Mouse (Mus musculus) small intestine, adult 2 months (tissue): ENCODE measurements at regions not wholly inside any gene's neighbourhood (a gene's known extent, or its start where the extent isn't known, plus 50 kb on each side); places are given as distances from the start of the nearest gene placed in this dataset.

Source experiments
- CTCF ChIP-seq: fragments of 200-500 bp; IDR thresholded peaks from 2 replicates; pipeline ENCODE4 v1.5.1; 2012; ENCODE audit warnings: low read depth, mild to moderate bottlenecking, control low read depth, inconsistent platforms, low read length, moderate library complexity, mixed read lengths; ENCODE audit not compliant: insufficient replicate concordance, insufficient read length; ENCODE audit errors: extremely low read depth
- POLR2A ChIP-seq: fragments of 200-500 bp; IDR thresholded peaks from 2 replicates; pipeline ENCODE4 v1.6.1; 2012; ENCODE audit warnings: low read depth, mild to moderate bottlenecking, control low read depth, inconsistent platforms, low read length, moderate library complexity

DNA sequence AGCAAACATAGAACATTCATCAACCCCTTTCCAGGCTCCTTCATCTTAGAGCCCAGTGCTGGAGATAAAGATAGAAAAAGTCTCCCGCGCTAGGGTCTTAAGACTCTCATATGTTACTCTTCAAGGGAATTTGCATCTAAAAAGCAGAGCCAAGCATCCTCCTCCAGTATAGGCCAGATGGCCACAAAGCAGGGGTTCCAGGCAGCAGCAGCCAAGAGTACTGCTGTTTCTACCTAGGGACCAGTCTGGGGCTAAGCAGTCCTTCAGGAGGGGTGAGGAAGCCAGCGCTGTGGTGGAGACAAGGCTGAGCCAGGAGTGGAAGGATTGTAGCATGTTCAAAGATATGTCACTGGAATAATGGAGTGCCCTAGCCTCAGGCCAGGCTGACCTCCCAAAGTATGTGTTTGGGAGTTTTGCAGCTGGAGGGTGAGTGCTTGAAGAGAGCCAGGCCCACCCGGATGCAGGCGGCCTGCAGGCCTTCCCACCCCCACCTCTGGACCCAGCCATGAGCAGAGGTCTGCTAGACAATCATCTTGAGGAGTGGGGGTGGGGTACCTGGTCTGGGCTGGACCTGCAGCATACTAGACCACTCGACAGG lies 88.8 kb upstream of the Prr23a1 start:
- no peak for TF ChIP-seq CTCF
- no peak for TF ChIP-seq POLR2A
